Mouse (Mus musculus): ENCODE results near the gene Sowahd. TPM values are rescaled to one million over a fixed set of nuclear protein-coding genes. Genes with fewer than 3 reads are reported as not detected.

Gene Sowahd
- total RNA-seq, 2 experiments from 2014 or later: not detected

DNA sequence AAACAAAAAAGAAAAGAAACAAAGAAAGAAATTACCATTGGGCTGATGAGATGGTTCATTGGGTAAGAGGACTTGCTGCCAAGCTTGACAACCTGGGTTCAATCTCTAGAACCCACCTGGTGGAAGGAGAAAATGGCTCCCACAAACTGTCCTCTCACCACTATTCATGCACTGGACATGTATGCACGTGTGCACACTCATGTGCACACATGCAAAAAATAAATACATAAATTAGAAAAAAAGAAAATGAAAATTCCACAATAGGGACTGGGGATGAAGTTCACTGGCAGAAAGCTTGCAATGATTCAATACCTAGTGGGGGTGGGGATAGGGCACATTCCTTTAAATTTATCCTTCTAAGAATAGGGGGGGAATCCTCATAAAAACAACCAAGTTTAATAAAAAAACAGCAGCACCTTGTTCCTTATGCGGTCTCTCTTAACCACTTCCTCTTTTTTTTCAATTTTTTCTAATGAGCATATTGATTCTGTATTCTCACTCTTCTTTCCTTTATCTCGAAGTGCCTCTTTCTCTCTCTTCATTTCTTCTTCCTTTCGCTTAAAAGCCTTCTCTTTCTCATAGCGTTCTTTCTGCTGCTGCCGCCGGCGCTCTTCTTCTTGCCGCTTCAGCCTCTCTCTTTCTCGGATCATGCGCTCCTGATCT lies 46.6 kb downstream of the Sowahd start:
- no peak for DNase-seq

DNA sequence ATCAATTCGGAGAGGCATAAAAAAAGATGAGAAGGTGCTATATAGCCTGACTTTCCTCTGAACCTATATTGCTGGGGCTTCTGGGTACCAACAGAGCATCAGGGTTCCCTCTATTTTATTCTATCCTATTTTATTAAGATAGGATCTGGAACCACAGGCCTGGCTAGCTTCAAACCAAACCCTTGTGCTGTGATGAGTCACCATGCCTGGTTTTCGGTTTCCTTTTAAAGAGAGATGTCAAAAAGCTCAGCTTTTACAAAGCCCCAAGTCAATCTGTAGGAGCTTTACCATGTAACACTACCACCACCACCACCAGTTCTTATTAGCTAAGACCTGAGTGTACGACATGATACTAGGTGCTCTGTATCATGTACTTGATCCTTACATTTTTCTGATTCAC lies 50.0 kb downstream of the Sowahd start:
- DNase-seq: no peak

Other genes with a start within 250 kb of the Sowahd start
- gene Ube2a, start 174.9 kb upstream of the Sowahd start, total RNA-seq (2021): 10 to 100 TPM; 76.5 to 81.4 TPM
- 10 to 100 TPM; 17.3 to 19.3 TPM for gene C330007P06Rik, start 174.7 kb upstream of the Sowahd start, total RNA-seq (2021)
- 1 to 10 TPM; 3.9 to 4.1 TPM for gene Nkrf, start 145.9 kb upstream of the Sowahd start, total RNA-seq (2021)
- 10 to 100 TPM; 44.5 to 47.9 TPM for gene Sept6, start 57.1 kb upstream of the Sowahd start, total RNA-seq (2021)
- gene Rpl39, start 36.6 kb downstream of the Sowahd start, total RNA-seq (2021): 100 to 1,000 TPM; 610 to 627 TPM
- gene Upf3b, start 61.5 kb downstream of the Sowahd start, total RNA-seq (2021): 10 to 100 TPM in 1 of 2 experiments, 1 to 10 TPM in 1; 9.6 to 11.0 TPM
- 10 to 100 TPM; 14.2 to 15.1 TPM for gene Nkap, start 78.0 kb downstream of the Sowahd start, total RNA-seq (2021)
- not detected for gene Akap14, start 120.0 kb downstream of the Sowahd start, total RNA-seq (2021)
- gene Ndufa1, start 142.3 kb downstream of the Sowahd start, total RNA-seq (2021): 100 to 1,000 TPM; 565 to 671 TPM
- 1 to 10 TPM; 3.1 to 3.7 TPM for gene Rnf113a1, start 142.4 kb downstream of the Sowahd start, total RNA-seq (2021)
- not detected for gene Gm9, start 162.2 kb downstream of the Sowahd start, total RNA-seq (2021)
- gene Rhox1, start 173.4 kb downstream of the Sowahd start, total RNA-seq (2021): not detected
- not detected for gene Rhox2a, start 196.1 kb downstream of the Sowahd start, total RNA-seq (2021)
- not detected for gene Rhox3a, start 201.1 kb downstream of the Sowahd start, total RNA-seq (2021)
- not detected for gene Rhox4a, start 216.5 kb downstream of the Sowahd start, total RNA-seq (2021)

Measured in heart, postnatal 4 days (tissue).